Mouse (Mus musculus) limb, embryonic 15.5 days (tissue): ENCODE data around the gene Elfn2. TPM values are rescaled to one million over a fixed set of nuclear protein-coding genes. Genes with fewer than 3 reads are reported as not detected.

Experiments
- ATAC-seq: fragments of 200-750 bp; cut with Nextera tagmentation; 2 replicates; pipeline ENCODE4 v1.8.0; 2017; ENCODE audit warnings: low read depth, moderate TSS enrichment; ENCODE audit not compliant: insufficient number of reproducible peaks, low FRiP score, low TSS enrichment
- H3K27ac ChIP-seq: fragments of 300-500 bp; sonication (generic); 2 replicates; pipeline ENCODE4 v1.5.1; 2015; ENCODE audit warnings: moderate library complexity, mild to moderate bottlenecking, inconsistent platforms
- H3K27me3 ChIP-seq: fragments of 300-500 bp; sonication (generic); 2 replicates; pipeline ENCODE4 v1.6.1; 2015; ENCODE audit warnings: inconsistent platforms
- H3K36me3 ChIP-seq: fragments of 300-500 bp; sonication (generic); 2 replicates; pipeline ENCODE4 v1.6.1; 2015; ENCODE audit warnings: inconsistent platforms
- H3K4me1 ChIP-seq: fragments of 300-500 bp; sonication (generic); 2 replicates; pipeline ENCODE4 v1.6.1; 2015; ENCODE audit warnings: inconsistent platforms
- H3K4me2 ChIP-seq: fragments of 300-500 bp; sonication (generic); 2 replicates; pipeline ENCODE4 v1.6.1; 2015; ENCODE audit warnings: mild to moderate bottlenecking, inconsistent platforms
- H3K4me3 ChIP-seq: fragments of 300-500 bp; sonication (generic); 2 replicates; pipeline ENCODE4 v1.5.1; 2015; ENCODE audit warnings: mild to moderate bottlenecking, inconsistent platforms
- H3K9ac ChIP-seq: fragments of 300-500 bp; sonication (generic); 2 replicates; pipeline ENCODE4 v1.6.1; 2015; ENCODE audit warnings: inconsistent platforms
- H3K9me3 ChIP-seq: fragments of 300-500 bp; sonication (generic); 2 replicates; pipeline ENCODE4 v1.6.1; 2016; ENCODE audit warnings: inconsistent platforms
- WGBS: fragments of 180-500 bp; shearing (Covaris S2); methylation state at CpG from one replicate; pipeline ENCODE4 v1.1.7; 2015; 5-methylcytosine and 5-hydroxymethylcytosine counted together
- polyA plus RNA-seq: library from polyadenylated mRNA; unstranded; fragments of >200 nt; fragmentation: Nextera tagmentation; extraction: Ambion mirVana; gene quantifications from 2 replicates; pipeline ENCODE4 v1.2.1, GENCODE M21; 2015

Gene Elfn2
- polyA plus RNA-seq, 1 experiment from 2014 or later: 0.05 TPM

GRCm38 (mm10) chr15:78633413-78633812 is 85.2 kb downstream of the Elfn2 start:
- no peaks in the 10 kb centered on the region for H3K9me3 ChIP-seq
- WGBS: 66% methylated on average over 5 of the region's 5 CpGs

DNA sequence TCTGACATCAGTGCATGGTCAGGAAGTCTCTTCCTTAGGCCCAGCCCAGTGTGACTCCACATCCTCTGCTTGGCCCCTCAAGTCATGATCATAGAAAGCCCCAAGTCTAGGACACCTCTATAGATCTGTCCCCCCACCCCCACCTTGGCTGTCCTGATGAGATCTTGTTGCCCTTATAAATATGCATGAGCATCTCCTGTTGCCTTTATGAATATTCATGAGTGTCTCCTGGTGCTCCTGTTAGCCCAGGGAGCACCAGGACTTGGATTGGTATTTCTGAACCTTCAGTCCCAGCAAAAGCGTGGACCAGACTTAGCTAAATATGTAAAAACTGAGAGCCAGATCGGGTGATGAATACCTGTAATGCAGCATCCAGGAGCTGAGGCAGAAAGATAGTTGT is 86.2 kb downstream of the Elfn2 start:
- no peak overlapping the region for H3K9ac ChIP-seq
- H3K4me1 ChIP-seq: peaks cover 10% of the 10 kb centered on the region; the same call in 1 of the 2 replicates
- ATAC-seq: no peak
- H3K27ac ChIP-seq: no peak overlapping the region
- 69% methylated on average over 2 of the region's 2 CpGs for WGBS
- H3K4me3 ChIP-seq: no peak overlapping the region
- H3K4me2 ChIP-seq: no peak overlapping the region
- H3K27me3 ChIP-seq: peaks cover 4% of the 10 kb centered on the region; the same call in 1 of the 2 replicates
- no peaks in the 10 kb centered on the region for H3K36me3 ChIP-seq
- H3K9me3 ChIP-seq: no peaks in the 10 kb centered on the region

More at GRCm38 (mm10) chr15:78633413-78633812, 85.2 kb downstream of the Elfn2 start:
- Histone ChIP-seq H3K36me3 (no peaks in the 10 kb centered on the region), H3K4me1 (peaks cover 10% of the 10 kb centered on the region; the same call in 1 of the 2 replicates), H3K27ac (no peak overlapping the region), H3K4me2 (no peak overlapping the region), H3K27me3 (peaks cover 5% of the 10 kb centered on the region; the same call in 1 of the 2 replicates), H3K4me3 (no peak overlapping the region), H3K9ac (no peak overlapping the region)
- no peak for ATAC-seq

DNA sequence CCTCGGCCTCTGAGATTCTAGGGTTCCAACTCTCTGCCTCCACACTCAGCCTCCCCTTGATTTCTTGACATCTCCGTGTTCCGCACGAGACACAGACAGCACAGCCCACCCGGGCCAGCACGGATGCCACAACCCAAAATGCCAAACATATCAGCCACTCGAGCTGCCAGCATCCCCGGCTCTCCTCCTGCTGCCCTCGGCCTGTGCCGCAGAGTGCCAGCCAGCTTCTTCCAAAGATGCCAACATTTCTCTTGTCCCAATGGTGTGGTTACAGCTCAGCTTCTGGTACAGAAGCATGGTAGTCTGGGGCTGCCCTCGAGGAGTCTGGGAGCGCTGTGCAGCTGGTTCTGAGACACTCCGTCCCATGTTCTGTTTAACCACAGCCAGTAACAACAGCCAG is 92.3 kb downstream of the Elfn2 start:
- ATAC-seq: no peak
- Histone ChIP-seq H3K27me3 (peaks cover 23% of the 10 kb centered on the region), H3K27ac (no peak overlapping the region), H3K36me3 (no peaks in the 10 kb centered on the region), H3K4me2 (no peak overlapping the region), H3K4me1 (peaks cover 15% of the 10 kb centered on the region; the same call in 1 of the 2 replicates), H3K4me3 (no peak overlapping the region), H3K9ac (no peak overlapping the region), H3K9me3 (no peaks in the 10 kb centered on the region)
- 84% methylated on average over 13 of the region's 13 CpGs for WGBS

- Histone ChIP-seq H3K9ac (no peak overlapping the region), H3K4me2 (no peak overlapping the region), H3K4me3 (no peak overlapping the region), H3K27ac (0 out of 2 replicates have a peak overlapping the region, but pooled peaks have one; percentile 35), H3K4me1 (peaks cover 15% of the 10 kb centered on the region; the same call in 1 of the 2 replicates), H3K27me3 (peaks cover 27% of the 10 kb centered on the region), H3K9me3 (no peaks in the 10 kb centered on the region), H3K36me3 (no peaks in the 10 kb centered on the region)
- no peak for ATAC-seq
- WGBS: 72% methylated on average over 3 of the region's 3 CpGs
Observed at GRCm38 (mm10) chr15:78624961-78625360, 93.6 kb downstream of the Elfn2 start.

GRCm38 (mm10) chr15:78624431-78624950 is 94.1 kb downstream of the Elfn2 start:
- Histone ChIP-seq H3K27ac (no peak overlapping the region), H3K4me1 (peaks cover 15% of the 10 kb centered on the region; the same call in 1 of the 2 replicates), H3K9ac (no peak overlapping the region), H3K9me3 (no peaks in the 10 kb centered on the region), H3K27me3 (peaks cover 27% of the 10 kb centered on the region), H3K4me3 (no peak overlapping the region), H3K36me3 (no peaks in the 10 kb centered on the region), H3K4me2 (no peak overlapping the region)
- WGBS: 31% methylated on average over 13 of the region's 13 CpGs
- ATAC-seq: peak; percentile 68; the same call in 1 of the 2 replicates

DNA sequence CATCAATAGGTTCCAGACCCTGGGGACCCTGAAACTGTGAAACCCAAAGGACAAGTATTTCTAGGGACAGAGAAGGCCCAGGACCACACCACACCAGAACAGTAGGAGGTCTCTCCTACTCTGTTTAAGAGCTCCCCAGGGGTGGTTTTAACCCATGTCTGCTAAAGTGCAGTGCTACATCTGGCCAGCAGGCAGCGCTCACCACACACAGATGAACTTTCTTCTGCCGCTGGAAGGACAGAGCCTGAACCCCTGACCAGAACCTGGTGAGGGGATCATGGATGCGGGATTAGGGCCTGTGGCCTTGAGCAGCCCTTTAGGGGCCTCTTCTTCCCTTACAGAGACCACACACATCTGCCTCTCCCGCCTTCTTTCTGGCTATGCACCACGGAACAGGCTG is 95.1 kb downstream of the Elfn2 start:
- no peaks in the 10 kb centered on the region for H3K36me3 ChIP-seq
- WGBS: 13% methylated on average over 5 of the region's 5 CpGs
- no peaks in the 10 kb centered on the region for H3K9me3 ChIP-seq
- H3K4me1 ChIP-seq: peaks cover 15% of the 10 kb centered on the region; the same call in 1 of the 2 replicates
- H3K4me3 ChIP-seq: no peak overlapping the region
- peaks cover 27% of the 10 kb centered on the region for H3K27me3 ChIP-seq
- H3K27ac ChIP-seq: no peak overlapping the region
- H3K9ac ChIP-seq: no peak overlapping the region
- ATAC-seq: no peak
- H3K4me2 ChIP-seq: no peak overlapping the region

Other genes with a start within 250 kb of the Elfn2 start
- gene Il2rb, start 223.5 kb downstream of the Elfn2 start, polyA plus RNA-seq: 0.36 and 0.42 TPM in 2 replicates
- 52.3 and 60.8 TPM in 2 replicates for gene C1qtnf6, start 187.4 kb downstream of the Elfn2 start, polyA plus RNA-seq
- 0.04 TPM in 1 of 2 replicates, not detected in the other for gene Sstr3, start 174.1 kb downstream of the Elfn2 start, polyA plus RNA-seq
- gene Rac2, start 146.0 kb downstream of the Elfn2 start, polyA plus RNA-seq: 37.0 and 41.1 TPM in 2 replicates
- gene Cyth4, start 121.7 kb downstream of the Elfn2 start, polyA plus RNA-seq: 12.3 and 14.1 TPM in 2 replicates
- 15.1 and 16.3 TPM in 2 replicates for gene Mfng, start 54.7 kb upstream of the Elfn2 start, polyA plus RNA-seq
- gene Card10, start 84.3 kb upstream of the Elfn2 start, polyA plus RNA-seq: 3.4 and 3.8 TPM in 2 replicates
- 26.5 and 30.0 TPM in 2 replicates for gene Cdc42ep1, start 123.9 kb upstream of the Elfn2 start, polyA plus RNA-seq
- 0.65 and 0.73 TPM in 2 replicates for gene Lgals2, start 136.8 kb upstream of the Elfn2 start, polyA plus RNA-seq
- 53.2 and 54.4 TPM in 2 replicates for gene Gga1, start 158.4 kb upstream of the Elfn2 start, polyA plus RNA-seq
- gene Gm49510, start 180.9 kb upstream of the Elfn2 start, polyA plus RNA-seq: 0.50 and 0.65 TPM in 2 replicates
- gene Sh3bp1, start 181.0 kb upstream of the Elfn2 start, polyA plus RNA-seq: 55.2 and 61.1 TPM in 2 replicates
- gene Pdxp, start 195.1 kb upstream of the Elfn2 start, polyA plus RNA-seq: 13.0 and 15.0 TPM in 2 replicates
- 2,795 and 2,816 TPM in 2 replicates for gene Lgals1, start 208.0 kb upstream of the Elfn2 start, polyA plus RNA-seq
- 53.2 and 55.2 TPM in 2 replicates for gene Nol12, start 216.2 kb upstream of the Elfn2 start, polyA plus RNA-seq
- 54.8 and 59.2 TPM in 2 replicates for gene Triobp, start 229.0 kb upstream of the Elfn2 start, polyA plus RNA-seq